Comparison of ENCODE assay signal across 25 mouse cellular contexts in genomic region chr6:136914234-136914633, GRCm38 (mm10). TPM values are rescaled to one million over a fixed set of nuclear protein-coding genes. Genes with fewer than 3 reads are reported as not detected.
DNase-seq lines count a peak whose midpoint lies in the region; ATAC-seq and TF ChIP-seq lines count a peak whose summit lies in the region.
"Had no signal": no experiment of that assay in that cellular context is flagged by ENCODE, and none has a peak within 500 bp of the region (broad histone marks: within the 10 kb centered on the region; RNA-seq: fewer than 3 reads in every experiment).

No protein-coding gene starts in this region.

- no peaks in the 10 kb centered on the region for H3K27me3 ChIP-seq in embryonic facial prominence, embryonic 12.5 days
- H3K27me3 ChIP-seq in embryonic facial prominence, embryonic 10.5 days (replicated peaks; ENCODE audit: low read depth, poor library complexity, severe bottlenecking), result 0 out of 2 replicates have a peak, but pooled peaks cover 5% of the 10 kb centered on the region
- no peaks in the 10 kb centered on the region for H3K27me3 ChIP-seq in intestine, postnatal 0 days (replicated peaks; ENCODE audit: control insufficient read depth, insufficient read depth, low read length)
- no peaks in the 10 kb centered on the region for H3K27me3 ChIP-seq in intestine, embryonic 16.5 days (replicated peaks; ENCODE audit: control insufficient read depth, insufficient read depth, low read length)
- no peaks in the 10 kb centered on the region for H3K27me3 ChIP-seq in embryonic facial prominence, embryonic 15.5 days
- no peaks in the 10 kb centered on the region for H3K27me3 ChIP-seq in stomach, embryonic 14.5 days (ENCODE audit: control insufficient read depth, insufficient read depth, low read length)
- H3K27me3 ChIP-seq: Patski had no signal

- no peak for TF ChIP-seq CTCF in intestine, postnatal 0 days (IDR thresholded peaks at IDR 0.05; ENCODE audit: low read depth)

- H3K4me2 ChIP-seq in embryonic facial prominence, embryonic 12.5 days (replicated peaks), result no peak overlapping the region
- H3K4me2 ChIP-seq in intestine, postnatal 0 days (replicated peaks; ENCODE audit: low read depth), result no peak overlapping the region
- no peak overlapping the region for H3K4me2 ChIP-seq in intestine, embryonic 16.5 days (ENCODE audit: low read depth, low read length)
- peak overlapping the region; percentile 43; the same call in 1 of the 2 replicates for H3K4me2 ChIP-seq in embryonic facial prominence, embryonic 15.5 days (replicated peaks)
- no peak overlapping the region for H3K4me2 ChIP-seq in stomach, embryonic 14.5 days (replicated peaks; ENCODE audit: low read depth, low read length)

- ATAC-seq in embryonic facial prominence, embryonic 12.5 days (ENCODE audit: insufficient number of reproducible peaks, insufficient read depth, low FRiP score, low TSS enrichment), result no peak
- peak; percentile 55; the same call in 1 of the 2 replicates for ATAC-seq in intestine, postnatal 0 days
- no peak for ATAC-seq in intestine, embryonic 16.5 days
- ATAC-seq in embryonic facial prominence, embryonic 15.5 days (ENCODE audit: insufficient number of reproducible peaks, low FRiP score, low TSS enrichment, low read depth), result no peak
- no peak for ATAC-seq in stomach, embryonic 14.5 days (ENCODE audit: insufficient number of reproducible peaks, insufficient read depth, low FRiP score, low read depth)
- ATAC-seq in CD4-positive, CD25-positive, alpha-beta regulatory T cell, adult 4 months, result no peak
- ATAC-seq: Patski had no signal

- WGBS in embryonic facial prominence, embryonic 12.5 days, result 93% methylated on average over 6 of the region's 6 CpGs
- 93% methylated on average over 6 of the region's 6 CpGs for WGBS in embryonic facial prominence, embryonic 10.5 days
- WGBS in intestine, postnatal 0 days, result 59% methylated on average over 6 of the region's 6 CpGs
- WGBS in intestine, embryonic 16.5 days, result 81% methylated on average over 6 of the region's 6 CpGs
- WGBS in embryonic facial prominence, embryonic 15.5 days, result 76% methylated on average over 6 of the region's 6 CpGs
- WGBS in stomach, embryonic 14.5 days, result 88% methylated on average over 6 of the region's 6 CpGs

- peak overlapping the region; percentile 77 for H3K27ac ChIP-seq in embryonic facial prominence, embryonic 12.5 days
- H3K27ac ChIP-seq in embryonic facial prominence, embryonic 10.5 days (replicated peaks), result no peak overlapping the region
- no peak overlapping the region for H3K27ac ChIP-seq in intestine, postnatal 0 days (ENCODE audit: low read depth, low read length)
- no peak overlapping the region for H3K27ac ChIP-seq in intestine, embryonic 16.5 days (ENCODE audit: low read length)
- H3K27ac ChIP-seq in embryonic facial prominence, embryonic 15.5 days (replicated peaks), result peak overlapping the region; percentile 89
- H3K27ac ChIP-seq in stomach, embryonic 14.5 days (ENCODE audit: low read length), result peak overlapping the region; percentile 77
- H3K27ac ChIP-seq: hindbrain, embryonic 14.5 days; liver, embryonic 14.5 days had no signal

- no peak overlapping the region for H3K4me3 ChIP-seq in embryonic facial prominence, embryonic 12.5 days
- no peak overlapping the region for H3K4me3 ChIP-seq in embryonic facial prominence, embryonic 10.5 days
- H3K4me3 ChIP-seq in intestine, postnatal 0 days (ENCODE audit: low read depth, low read length), result no peak overlapping the region
- H3K4me3 ChIP-seq in intestine, embryonic 16.5 days (ENCODE audit: low read length), result no peak overlapping the region
- H3K4me3 ChIP-seq in embryonic facial prominence, embryonic 15.5 days (replicated peaks), result no peak overlapping the region
- no peak overlapping the region for H3K4me3 ChIP-seq in stomach, embryonic 14.5 days (ENCODE audit: low read depth, low read length)

- no peak for DNase-seq in embryonic facial prominence, embryonic 10.5 days (ENCODE audit: low spot score)
- DNase-seq in layer of hippocampus, postnatal 25 days (ENCODE audit: extremely low spot score in 1 of 2, low spot score in 1 of 2), result no peak
- DNase-seq: adrenal gland, postnatal 10 days; cerebellum, adult 9-10 months; kidney, adult 11 months; kidney, postnatal 10 days; retina, postnatal 1 day; thymus, postnatal 25 days had no signal

- H3K4me1 ChIP-seq in embryonic facial prominence, embryonic 12.5 days, result peaks cover 26% of the 10 kb centered on the region
- peaks cover 14% of the 10 kb centered on the region for H3K4me1 ChIP-seq in embryonic facial prominence, embryonic 10.5 days
- H3K4me1 ChIP-seq in intestine, postnatal 0 days (replicated peaks; ENCODE audit: control insufficient read depth, insufficient read depth, low read length), result peaks cover 5% of the 10 kb centered on the region; the same call in 1 of the 2 replicates
- peaks cover 30% of the 10 kb centered on the region for H3K4me1 ChIP-seq in intestine, embryonic 16.5 days (ENCODE audit: control insufficient read depth, insufficient read depth, low read length)
- peaks cover 33% of the 10 kb centered on the region for H3K4me1 ChIP-seq in embryonic facial prominence, embryonic 15.5 days
- peaks cover 34% of the 10 kb centered on the region for H3K4me1 ChIP-seq in stomach, embryonic 14.5 days (ENCODE audit: control insufficient read depth, insufficient read depth, low read length)

- H3K9ac ChIP-seq in embryonic facial prominence, embryonic 12.5 days, result no peak overlapping the region
- H3K9ac ChIP-seq in intestine, postnatal 0 days (ENCODE audit: low read depth, low read length), result no peak overlapping the region
- no peak overlapping the region for H3K9ac ChIP-seq in intestine, embryonic 16.5 days (ENCODE audit: low read depth, low read length)
- no peak overlapping the region for H3K9ac ChIP-seq in embryonic facial prominence, embryonic 15.5 days
- H3K9ac ChIP-seq in stomach, embryonic 14.5 days (replicated peaks; ENCODE audit: low read depth, low read length), result no peak overlapping the region
- H3K9ac ChIP-seq: hindbrain, embryonic 14.5 days; liver, embryonic 14.5 days had no signal

- no peaks in the 10 kb centered on the region for H3K9me3 ChIP-seq in embryonic facial prominence, embryonic 12.5 days
- no peaks in the 10 kb centered on the region for H3K9me3 ChIP-seq in embryonic facial prominence, embryonic 10.5 days
- H3K9me3 ChIP-seq in intestine, postnatal 0 days (ENCODE audit: control insufficient read depth), result no peaks in the 10 kb centered on the region
- H3K9me3 ChIP-seq in intestine, embryonic 16.5 days (ENCODE audit: control insufficient read depth, low read length), result 0 out of 2 replicates have a peak, but pooled peaks cover 7% of the 10 kb centered on the region
- no peaks in the 10 kb centered on the region for H3K9me3 ChIP-seq in embryonic facial prominence, embryonic 15.5 days (replicated peaks)
- H3K9me3 ChIP-seq in stomach, embryonic 14.5 days (ENCODE audit: control insufficient read depth, low read depth, low read length), result no peaks in the 10 kb centered on the region
- H3K9me3 ChIP-seq: forebrain, embryonic 10.5 days had no signal

- no peaks in the 10 kb centered on the region for H3K36me3 ChIP-seq in embryonic facial prominence, embryonic 12.5 days
- H3K36me3 ChIP-seq in embryonic facial prominence, embryonic 10.5 days (replicated peaks), result no peaks in the 10 kb centered on the region
- H3K36me3 ChIP-seq in intestine, postnatal 0 days (ENCODE audit: control insufficient read depth, insufficient read depth), result no peaks in the 10 kb centered on the region
- no peaks in the 10 kb centered on the region for H3K36me3 ChIP-seq in intestine, embryonic 16.5 days (ENCODE audit: control insufficient read depth, insufficient read depth, low read length)
- H3K36me3 ChIP-seq in embryonic facial prominence, embryonic 15.5 days, result no peaks in the 10 kb centered on the region
- H3K36me3 ChIP-seq in stomach, embryonic 14.5 days (ENCODE audit: control insufficient read depth, insufficient read depth, low read length), result no peaks in the 10 kb centered on the region
- H3K36me3 ChIP-seq: forebrain, embryonic 10.5 days had no signal

RNA-seq across cellular contexts. Expression of gene Erp27, which starts 7.7 kb away (rescaled TPM):
- 0.19 and 0.55 TPM in 2 replicates for polyA plus RNA-seq in embryonic facial prominence, embryonic 12.5 days (2016; fragmentation: Nextera tagmentation; extraction: Ambion mirVana)
- polyA plus RNA-seq in embryonic facial prominence, embryonic 10.5 days (2016; fragmentation: Nextera tagmentation; extraction: Ambion mirVana), result 0.29 TPM in 1 of 2 replicates, not detected in the other
- polyA plus RNA-seq in intestine, postnatal 0 days (2015; fragmentation: Nextera tagmentation; extraction: Ambion mirVana), result 0.48 and 0.68 TPM in 2 replicates
- polyA plus RNA-seq in intestine, embryonic 16.5 days (2015; fragmentation: Nextera tagmentation; extraction: Ambion mirVana), result 23.9 and 28.7 TPM in 2 replicates
- 0.60 and 0.80 TPM in 2 replicates for polyA plus RNA-seq in embryonic facial prominence, embryonic 15.5 days (2015; fragmentation: Nextera tagmentation; extraction: Ambion mirVana)
- 0.48 and 3.7 TPM in 2 replicates for polyA plus RNA-seq in stomach, embryonic 14.5 days (2014; fragmentation: Nextera tagmentation; extraction: Ambion mirVana)
- polyA plus RNA-seq in CD4-positive, CD25-positive, alpha-beta regulatory T cell, adult 4 months (2017; shearing (Covaris generic)), result 1 to 10 TPM; 2.9 to 3.1 TPM
- under 1 TPM; 0.52 to 0.85 TPM for total RNA-seq in layer of hippocampus, postnatal 25 days (2021)
- total RNA-seq: ES-E14; gastrocnemius, adult 8-10 months; heart, postnatal 25 days; left cerebral cortex, adult 18-20 months; left cerebral cortex, postnatal 36 days had no signal
- polyA plus RNA-seq: forebrain, embryonic 10.5 days; hindbrain, embryonic 14.5 days; midbrain, embryonic 11.5 days had no signal

RNA-seq across cellular contexts. Expression of gene Pde6h, which starts 9.4 kb away (rescaled TPM):
- polyA plus RNA-seq in embryonic facial prominence, embryonic 12.5 days (2016; fragmentation: Nextera tagmentation; extraction: Ambion mirVana), result not detected in 2 replicates
- polyA plus RNA-seq in embryonic facial prominence, embryonic 10.5 days (2016; fragmentation: Nextera tagmentation; extraction: Ambion mirVana), result not detected in 2 replicates
- polyA plus RNA-seq in intestine, postnatal 0 days (2015; fragmentation: Nextera tagmentation; extraction: Ambion mirVana), result 0.44 TPM in 1 of 2 replicates, not detected in the other
- polyA plus RNA-seq in intestine, embryonic 16.5 days (2015; fragmentation: Nextera tagmentation; extraction: Ambion mirVana), result 0.40 TPM in 1 of 2 replicates, not detected in the other
- polyA plus RNA-seq in embryonic facial prominence, embryonic 15.5 days (2015; fragmentation: Nextera tagmentation; extraction: Ambion mirVana), result not detected in 2 replicates
- polyA plus RNA-seq in stomach, embryonic 14.5 days (2014; fragmentation: Nextera tagmentation; extraction: Ambion mirVana), result 0.09 and 0.11 TPM in 2 replicates
- under 1 TPM; 0.05 to 0.10 TPM for polyA plus RNA-seq in CD4-positive, CD25-positive, alpha-beta regulatory T cell, adult 4 months (2017; shearing (Covaris generic))
- total RNA-seq in layer of hippocampus, postnatal 25 days (2021), result 1 to 10 TPM; 1.2 TPM
- total RNA-seq: gastrocnemius, adult 8-10 months; heart, postnatal 25 days had no signal
- polyA plus RNA-seq: forebrain, embryonic 10.5 days; midbrain, embryonic 11.5 days; neural tube, embryonic 11.5 days had no signal

RNA-seq across cellular contexts. Expression of gene Arhgdib, which starts 27.5 kb away (rescaled TPM):
- 51.1 and 58.5 TPM in 2 replicates for polyA plus RNA-seq in embryonic facial prominence, embryonic 12.5 days (2016; fragmentation: Nextera tagmentation; extraction: Ambion mirVana)
- 32.1 and 39.3 TPM in 2 replicates for polyA plus RNA-seq in embryonic facial prominence, embryonic 10.5 days (2016; fragmentation: Nextera tagmentation; extraction: Ambion mirVana)
- 22.2 and 22.6 TPM in 2 replicates for polyA plus RNA-seq in intestine, postnatal 0 days (2015; fragmentation: Nextera tagmentation; extraction: Ambion mirVana)
- 42.1 and 44.0 TPM in 2 replicates for polyA plus RNA-seq in intestine, embryonic 16.5 days (2015; fragmentation: Nextera tagmentation; extraction: Ambion mirVana)
- polyA plus RNA-seq in embryonic facial prominence, embryonic 15.5 days (2015; fragmentation: Nextera tagmentation; extraction: Ambion mirVana), result 140 and 145 TPM in 2 replicates
- polyA plus RNA-seq in stomach, embryonic 14.5 days (2014; fragmentation: Nextera tagmentation; extraction: Ambion mirVana), result 53.3 and 58.0 TPM in 2 replicates
- 1,000 to 10,000 TPM; 2,618 to 2,837 TPM for polyA plus RNA-seq in CD4-positive, CD25-positive, alpha-beta regulatory T cell, adult 4 months (2017; shearing (Covaris generic))
- total RNA-seq in layer of hippocampus, postnatal 25 days (2021), result 10 to 100 TPM in 1 of 2 experiments, 1 to 10 TPM in 1; 8.8 to 11.3 TPM

RNA-seq across cellular contexts. Expression of gene Mgp, which starts 38.6 kb away (rescaled TPM):
- 41.2 and 42.9 TPM in 2 replicates for polyA plus RNA-seq in embryonic facial prominence, embryonic 12.5 days (2016; fragmentation: Nextera tagmentation; extraction: Ambion mirVana)
- 3.5 and 4.2 TPM in 2 replicates for polyA plus RNA-seq in embryonic facial prominence, embryonic 10.5 days (2016; fragmentation: Nextera tagmentation; extraction: Ambion mirVana)
- polyA plus RNA-seq in intestine, postnatal 0 days (2015; fragmentation: Nextera tagmentation; extraction: Ambion mirVana), result 74.8 and 76.7 TPM in 2 replicates
- polyA plus RNA-seq in intestine, embryonic 16.5 days (2015; fragmentation: Nextera tagmentation; extraction: Ambion mirVana), result 93.4 and 97.1 TPM in 2 replicates
- 211 and 283 TPM in 2 replicates for polyA plus RNA-seq in embryonic facial prominence, embryonic 15.5 days (2015; fragmentation: Nextera tagmentation; extraction: Ambion mirVana)
- 229 and 247 TPM in 2 replicates for polyA plus RNA-seq in stomach, embryonic 14.5 days (2014; fragmentation: Nextera tagmentation; extraction: Ambion mirVana)
- polyA plus RNA-seq in CD4-positive, CD25-positive, alpha-beta regulatory T cell, adult 4 months (2017; shearing (Covaris generic)), result not detected
- total RNA-seq in layer of hippocampus, postnatal 25 days (2021), result 10 to 100 TPM; 18.6 to 25.4 TPM
- total RNA-seq: ES-E14 had no signal

RNA-seq across cellular contexts. Expression of gene Art4, which starts 56.7 kb away (rescaled TPM):
- polyA plus RNA-seq in embryonic facial prominence, embryonic 12.5 days (2016; fragmentation: Nextera tagmentation; extraction: Ambion mirVana), result 1.1 and 1.6 TPM in 2 replicates
- 2.2 and 2.6 TPM in 2 replicates for polyA plus RNA-seq in embryonic facial prominence, embryonic 10.5 days (2016; fragmentation: Nextera tagmentation; extraction: Ambion mirVana)
- polyA plus RNA-seq in intestine, postnatal 0 days (2015; fragmentation: Nextera tagmentation; extraction: Ambion mirVana), result 0.55 and 0.64 TPM in 2 replicates
- polyA plus RNA-seq in intestine, embryonic 16.5 days (2015; fragmentation: Nextera tagmentation; extraction: Ambion mirVana), result 2.8 and 3.1 TPM in 2 replicates
- 3.0 and 3.3 TPM in 2 replicates for polyA plus RNA-seq in embryonic facial prominence, embryonic 15.5 days (2015; fragmentation: Nextera tagmentation; extraction: Ambion mirVana)
- 4.4 and 5.5 TPM in 2 replicates for polyA plus RNA-seq in stomach, embryonic 14.5 days (2014; fragmentation: Nextera tagmentation; extraction: Ambion mirVana)
- 1 to 10 TPM; 3.7 to 5.7 TPM for polyA plus RNA-seq in CD4-positive, CD25-positive, alpha-beta regulatory T cell, adult 4 months (2017; shearing (Covaris generic))
- total RNA-seq in layer of hippocampus, postnatal 25 days (2021), result not detected
- total RNA-seq: ES-E14; left cerebral cortex, adult 18-20 months; left cerebral cortex, postnatal 36 days had no signal
- polyA plus RNA-seq: Patski had no signal

Comparison
In these comparisons a context has a peak if more than half of its experiments do, and no peak if none do; other contexts are left out.
1. H3K27ac ChIP-seq: peak in embryonic facial prominence, embryonic 12.5 days (single experiment), embryonic facial prominence, embryonic 15.5 days (single experiment) and stomach, embryonic 14.5 days (single experiment); none in embryonic facial prominence, embryonic 10.5 days (single experiment), intestine, postnatal 0 days (single experiment) and intestine, embryonic 16.5 days (single experiment).
2. RNA of gene Arhgdib, which starts 27.5 kb away (polyA plus RNA-seq): 2,618 to 2,837 TPM in CD4-positive, CD25-positive, alpha-beta regulatory T cell, adult 4 months; 140 to 145 TPM in embryonic facial prominence, embryonic 15.5 days, 51.1 to 58.5 TPM in embryonic facial prominence, embryonic 12.5 days, 53.3 to 58.0 TPM in stomach, embryonic 14.5 days, 42.1 to 44.0 TPM in intestine, embryonic 16.5 days, 32.1 to 39.3 TPM in embryonic facial prominence, embryonic 10.5 days and 22.2 to 22.6 TPM in intestine, postnatal 0 days; every median in the first group is over 10 times any median in the second.